Mouse (Mus musculus) midbrain, postnatal 0 days (tissue): ENCODE measurements at regions not wholly inside any gene's neighbourhood (a gene's known extent, or its start where the extent isn't known, plus 50 kb on each side); places are given as distances from the start of the nearest gene placed in this dataset.
"Not testable (repeated sequence)": the region's sequence is repeated elsewhere in the genome, so short reads cannot be mapped to it uniquely, and the experiment has no call there.

Source experiments
- ATAC-seq: fragments of 200-750 bp; cut with Nextera tagmentation; 2 replicates; pipeline ENCODE4 v1.8.0; 2017; ENCODE audit warnings: moderate number of reproducible peaks, mild to moderate bottlenecking, moderate TSS enrichment, moderate library complexity; ENCODE audit not compliant: low FRiP score
- DNase-seq: peaks from one replicate; pipeline ENCODE4 v3.0.0-alpha.2; 2015; ENCODE audit warnings: low spot score
- H3K27ac ChIP-seq: fragments of 300-500 bp; sonication (generic); 2 replicates; pipeline ENCODE4 v1.5.1; 2014; ENCODE audit warnings: low read depth, mild to moderate bottlenecking, low read length, mixed read lengths
- H3K27me3 ChIP-seq: fragments of 300-500 bp; sonication (generic); 2 replicates; pipeline ENCODE4 v1.6.1; 2014; ENCODE audit warnings: low read length, control low read depth, mixed read lengths; ENCODE audit not compliant: insufficient read depth
- H3K36me3 ChIP-seq: fragments of 300-500 bp; sonication (generic); 2 replicates; pipeline ENCODE4 v1.6.1; 2014; ENCODE audit warnings: low read length, control low read depth, mixed read lengths; ENCODE audit not compliant: insufficient read depth
- H3K4me1 ChIP-seq: fragments of 300-500 bp; sonication (generic); 2 replicates; pipeline ENCODE4 v1.6.1; 2014; ENCODE audit warnings: mild to moderate bottlenecking, control low read depth, antibody characterized with exemption, low read length, mixed read lengths; ENCODE audit not compliant: insufficient read depth
- H3K4me2 ChIP-seq: fragments of 300-500 bp; sonication (generic); 2 replicates; pipeline ENCODE4 v1.6.1; 2014; ENCODE audit warnings: low read depth, mild to moderate bottlenecking, low read length, mixed read lengths; ENCODE audit not compliant: poor library complexity, severe bottlenecking
- H3K4me3 ChIP-seq: fragments of 300-500 bp; sonication (generic); 2 replicates; pipeline ENCODE4 v1.5.1; 2014; ENCODE audit warnings: low read depth, mild to moderate bottlenecking, low read length, moderate library complexity
- H3K9ac ChIP-seq: fragments of 300-500 bp; sonication (generic); replicated peaks from 2 replicates; pipeline ENCODE4 v1.6.1; 2014; ENCODE audit warnings: mild to moderate bottlenecking, low read length, moderate library complexity, mixed read lengths; ENCODE audit not compliant: poor library complexity, severe bottlenecking
- H3K9me3 ChIP-seq: fragments of 300-500 bp; sonication (generic); 2 replicates; pipeline ENCODE4 v1.6.1; 2016; ENCODE audit warnings: low read length, control low read depth
- CTCF ChIP-seq: IDR thresholded peaks from 2 replicates; pipeline ENCODE4 v1.5.1; 2016; ENCODE audit warnings: antibody characterized with exemption, mild to moderate bottlenecking
- WGBS: fragments of 180-500 bp; shearing (Covaris S2); extraction: QIAGEN DNeasy Blood & Tissue Kit; methylation state at CpG from one replicate; pipeline ENCODE4 v1.1.7; 2014; 5-methylcytosine and 5-hydroxymethylcytosine counted together

DNA sequence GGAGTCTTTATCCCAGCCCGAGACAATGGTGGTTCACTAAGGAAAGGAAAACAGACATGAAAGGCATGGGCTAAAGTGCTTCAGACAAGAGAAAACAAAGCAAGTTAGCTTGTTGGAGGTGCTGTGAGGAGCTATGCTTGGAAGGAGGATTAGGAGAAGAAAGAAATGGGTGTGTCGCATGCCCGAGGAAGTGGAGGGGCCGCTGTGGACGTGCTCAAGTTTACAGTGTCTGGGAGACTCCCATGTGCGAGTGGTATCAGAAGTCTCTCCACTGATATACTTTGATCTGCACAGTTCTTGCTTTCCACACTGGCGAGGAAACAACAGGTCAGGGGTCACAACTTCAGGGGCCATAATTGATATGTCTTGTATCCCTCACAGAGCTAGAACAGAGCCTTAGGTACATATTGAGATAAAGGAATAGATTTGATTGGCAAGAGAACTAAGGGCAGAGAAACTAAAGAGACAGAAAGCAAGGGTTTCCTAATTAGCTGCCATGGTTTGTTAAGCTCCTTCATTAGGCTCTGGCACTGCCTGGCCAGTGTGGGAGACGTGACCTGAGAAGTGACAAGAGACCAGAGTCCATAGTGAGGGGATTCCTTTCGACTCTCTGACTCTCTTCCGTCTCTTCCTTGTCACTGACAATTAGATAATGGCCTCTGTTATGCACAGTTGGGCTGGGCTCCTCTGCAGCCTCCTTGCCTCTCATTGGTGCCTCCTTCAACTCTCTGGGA is 93.1 kb downstream of the Enc1 start:
- no peak overlapping the region for H3K9ac ChIP-seq
- no peak for ATAC-seq
- no peaks in the 10 kb centered on the region for H3K36me3 ChIP-seq
- no peak overlapping the region for H3K4me2 ChIP-seq
- H3K27me3 ChIP-seq, result no peaks in the 10 kb centered on the region
- H3K4me3 ChIP-seq, result no peak overlapping the region
- no peaks in the 10 kb centered on the region for H3K4me1 ChIP-seq
- WGBS, result 14% methylated on average over 10 of the region's 10 CpGs
- no peak overlapping the region for H3K27ac ChIP-seq
- no peaks in the 10 kb centered on the region for H3K9me3 ChIP-seq
- no peak for DNase-seq
- no peak for TF ChIP-seq CTCF

- ATAC-seq (no peak), DNase-seq (no peak)
- Histone ChIP-seq H3K4me3 (no peak overlapping the region), H3K36me3 (no peaks in the 10 kb centered on the region), H3K27me3 (no peaks in the 10 kb centered on the region), H3K27ac (no peak overlapping the region), H3K9me3 (no peaks in the 10 kb centered on the region), H3K9ac (no peak overlapping the region), H3K4me1 (no peaks in the 10 kb centered on the region), H3K4me2 (no peak overlapping the region)
- 93% methylated on average over 14 of the region's 14 CpGs for WGBS
- no peak for TF ChIP-seq CTCF
These were observed 90.2 kb downstream of the Enc1 start for GRCm38 (mm10) chr13:97331072-97331471.

- WGBS, result 92% methylated on average over 4 of the region's 4 CpGs
- not testable (repeated sequence) for H3K4me1 ChIP-seq, H3K9me3 ChIP-seq, H3K9ac ChIP-seq, H3K4me3 ChIP-seq, H3K27ac ChIP-seq, H3K4me2 ChIP-seq, H3K36me3 ChIP-seq, ATAC-seq, DNase-seq, H3K27me3 ChIP-seq
These were observed 80.4 kb downstream of the Enc1 start for GRCm38 (mm10) chr13:97321307-97321706.

DNA sequence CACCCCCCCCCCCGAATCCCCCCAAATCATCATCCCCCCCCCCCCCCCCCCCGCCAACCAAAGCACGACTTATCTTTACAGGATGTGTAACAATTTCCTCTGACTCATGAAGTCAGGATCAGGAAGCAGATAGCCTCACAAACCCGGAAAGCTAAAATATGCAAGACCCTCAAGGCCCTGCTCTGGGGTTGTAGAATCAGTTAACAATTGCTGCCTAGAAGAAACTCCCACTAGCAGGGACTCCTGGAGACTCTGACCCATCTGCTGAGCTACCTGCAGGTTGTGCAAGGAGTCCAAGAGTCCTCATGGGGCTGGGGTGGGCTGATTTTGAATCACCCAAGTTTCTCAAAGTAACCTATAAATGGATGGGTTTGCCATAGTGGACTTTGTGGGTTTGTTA is 79.9 kb downstream of the Enc1 start:
- WGBS, result 29% methylated on average over 3 of the region's 4 CpGs
- DNase-seq (no peak), ATAC-seq (no peak)
- Histone ChIP-seq H3K9me3 (no peaks in the 10 kb centered on the region), H3K27ac (no peak overlapping the region), H3K4me2 (no peak overlapping the region), H3K9ac (no peak overlapping the region), H3K36me3 (no peaks in the 10 kb centered on the region), H3K27me3 (no peaks in the 10 kb centered on the region), H3K4me3 (no peak overlapping the region), H3K4me1 (peaks cover 3% of the 10 kb centered on the region; the same call in 1 of the 2 replicates)
- no peak for TF ChIP-seq CTCF

DNA sequence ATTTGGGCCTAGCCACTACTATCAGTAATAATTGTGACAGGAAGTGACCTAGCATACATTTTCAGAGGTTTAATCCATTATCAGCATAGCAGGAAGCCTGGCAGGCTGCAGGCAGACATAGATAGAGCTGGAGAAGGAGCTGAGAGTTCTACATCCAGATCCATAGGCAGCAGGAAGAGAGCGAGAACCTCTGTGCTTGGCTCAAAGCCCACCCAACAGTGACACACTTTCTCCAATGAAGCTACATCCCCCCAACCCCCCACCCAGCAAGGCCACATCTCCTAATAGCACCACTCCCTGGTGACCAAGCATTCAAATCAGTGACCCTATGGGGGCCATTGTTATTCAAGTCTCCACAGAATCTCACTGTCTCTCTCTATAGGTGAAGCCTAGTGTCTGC is 79.4 kb downstream of the Enc1 start:
- no peak for DNase-seq
- H3K9me3 ChIP-seq, result no peaks in the 10 kb centered on the region
- H3K4me1 ChIP-seq, result peaks cover 3% of the 10 kb centered on the region; the same call in 1 of the 2 replicates
- no peak overlapping the region for H3K4me3 ChIP-seq
- ATAC-seq, result no peak
- WGBS, result 90% methylated on average over 1 of the region's 1 CpGs
- H3K27me3 ChIP-seq, result no peaks in the 10 kb centered on the region
- no peaks in the 10 kb centered on the region for H3K36me3 ChIP-seq
- no peak overlapping the region for H3K9ac ChIP-seq
- H3K27ac ChIP-seq, result no peak overlapping the region
- H3K4me2 ChIP-seq, result no peak overlapping the region
- no peak for TF ChIP-seq CTCF

DNA sequence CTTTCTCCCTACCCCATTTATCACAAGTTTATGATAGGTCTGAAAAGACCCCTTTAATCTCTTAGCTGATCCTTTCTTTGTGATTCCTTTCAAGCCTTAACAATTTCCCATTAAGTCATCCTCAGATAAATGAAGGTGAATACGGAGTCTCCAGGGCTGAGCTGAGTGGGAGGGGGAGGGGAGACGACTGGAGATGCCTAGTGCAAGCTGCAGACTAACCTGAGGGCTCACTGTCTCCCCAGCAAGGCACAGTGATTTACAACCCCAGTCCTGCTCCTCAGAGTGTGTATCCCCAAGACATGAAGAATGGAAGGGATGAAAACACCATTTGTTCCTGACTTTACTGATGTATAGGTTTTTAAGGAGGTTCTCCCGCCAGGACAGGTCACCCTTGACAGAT is 76.7 kb downstream of the Enc1 start:
- H3K36me3 ChIP-seq, result no peaks in the 10 kb centered on the region
- WGBS, result 31% methylated on average over 3 of the region's 3 CpGs
- H3K4me1 ChIP-seq, result peaks cover 3% of the 10 kb centered on the region; the same call in 1 of the 2 replicates
- TF ChIP-seq CTCF, result no peak
- H3K27me3 ChIP-seq, result no peaks in the 10 kb centered on the region
- H3K9me3 ChIP-seq, result no peaks in the 10 kb centered on the region
- H3K27ac ChIP-seq, result no peak overlapping the region
- H3K9ac ChIP-seq, result no peak overlapping the region
- DNase-seq (no peak), ATAC-seq (no peak)
- no peak overlapping the region for H3K4me3 ChIP-seq
- no peak overlapping the region for H3K4me2 ChIP-seq
